Mouse (Mus musculus) adrenal gland, adult (tissue): ENCODE results near the gene Ppard.
A peak's percentile ranks its signal among the peaks of the same experiment; 100 is the strongest.

ENCODE experiments used
- DNase-seq, 2 experiments: peaks; one replicate each; pipeline ENCODE4 v3.0.0; 2022 to 2023; ENCODE audit warnings: low spot score in 1 of 2; ENCODE audit not compliant: inconsistent age in 2 of 2

Gene Ppard

GRCm38 (mm10) chr17:28332113-28332914 lies 99.8 kb downstream of the Ppard start:
- peak in 1 of 2 experiments; percentile 22 for DNase-seq

- DNase-seq, result peak in 1 of 2 experiments; percentile 15
Observed at GRCm38 (mm10) chr17:28332915-28333546, 100.5 kb downstream of the Ppard start.

DNA sequence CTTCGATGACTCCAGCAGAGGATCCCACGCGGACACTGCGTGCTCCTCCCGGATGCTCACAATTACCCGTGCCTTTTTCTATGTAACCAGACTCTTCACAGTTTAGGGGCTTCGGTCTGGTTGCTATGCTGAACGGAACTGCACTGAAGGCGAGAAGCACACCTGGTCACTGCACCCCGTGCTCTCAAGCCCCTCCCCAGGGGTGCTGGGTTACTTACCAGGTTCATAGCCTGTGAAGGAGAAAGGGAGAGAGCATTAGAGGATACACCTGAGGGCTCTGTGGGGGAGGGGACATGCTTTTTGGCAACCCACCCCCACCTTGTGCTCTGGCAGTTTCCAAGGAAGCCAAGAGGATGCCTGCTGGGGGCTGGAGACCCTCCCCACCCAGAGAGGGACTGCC lies 102.8 kb downstream of the Ppard start:
- DNase-seq, result no peak

DNA sequence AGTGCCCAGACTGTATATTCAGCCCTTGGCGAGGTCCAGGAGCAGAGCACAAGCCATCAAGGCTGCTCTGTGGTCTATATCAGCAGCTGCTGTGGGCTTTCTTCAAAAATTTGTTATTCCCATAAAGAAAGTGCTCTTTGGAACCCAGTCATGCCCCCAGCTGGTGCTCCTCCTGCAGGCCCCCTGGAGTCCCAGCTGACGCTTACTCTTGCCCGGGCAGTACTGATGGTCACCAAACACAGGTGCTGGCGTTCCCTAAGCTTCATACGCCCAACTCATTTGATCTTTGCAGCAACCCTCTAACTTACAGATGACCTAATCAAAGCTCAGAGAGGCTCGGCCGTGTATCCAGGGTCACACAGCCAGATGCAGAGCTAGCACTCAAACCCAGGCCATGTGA lies 105.0 kb downstream of the Ppard start:
- no peak for DNase-seq

GRCm38 (mm10) chr17:28340578-28340977 lies 108.1 kb downstream of the Ppard start:
- peak in 1 of 2 experiments; percentile 52 for DNase-seq

DNA sequence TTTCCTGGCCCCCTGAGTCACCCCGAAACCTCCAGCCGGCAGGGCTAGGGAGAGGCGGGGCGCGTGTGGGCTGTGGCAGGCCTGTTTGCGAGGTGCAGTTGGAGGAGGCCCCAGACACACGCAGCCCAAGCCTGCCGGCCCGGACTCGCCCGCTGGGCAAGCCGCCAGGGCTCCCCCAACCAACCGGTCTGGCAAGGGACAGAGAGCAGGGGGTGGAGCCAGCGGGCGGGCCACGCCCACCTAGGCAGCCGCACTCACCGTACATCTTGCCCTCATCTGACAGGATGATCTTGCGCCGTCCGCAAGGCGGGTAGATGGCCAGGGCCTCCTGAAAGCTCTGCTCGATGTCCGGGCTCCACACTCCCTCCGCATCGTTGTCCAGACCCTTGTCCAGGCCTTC lies 108.6 kb downstream of the Ppard start:
- DNase-seq, result peak; percentile 83

DNA sequence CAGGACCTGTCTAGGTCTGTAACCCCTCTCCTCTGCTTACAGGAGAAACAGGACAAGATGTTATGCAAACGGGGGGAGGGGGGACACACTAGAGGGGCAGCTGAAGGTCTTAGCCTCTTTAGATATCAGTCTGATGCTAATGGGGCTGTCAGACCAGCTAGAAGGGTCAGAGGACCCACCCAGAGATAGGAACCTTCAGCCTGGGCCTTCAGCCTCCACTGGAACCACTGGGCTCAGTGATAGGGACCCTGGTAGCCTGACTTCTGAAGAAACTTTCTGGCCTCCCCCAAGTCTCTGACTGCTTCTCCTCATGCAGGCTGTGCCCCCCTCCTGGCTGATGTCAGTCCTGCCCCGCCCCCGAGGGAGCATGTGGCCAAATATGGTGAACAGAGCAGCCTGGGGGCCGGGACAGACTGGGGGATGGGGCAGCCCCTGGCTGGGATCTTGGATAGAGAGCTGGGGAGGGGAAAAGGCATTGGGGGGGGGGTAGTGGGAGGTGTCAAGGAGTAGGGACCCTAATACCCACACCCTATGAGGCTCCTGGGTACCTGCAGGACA lies 111.6 kb downstream of the Ppard start:
- DNase-seq, result no peak

DNA sequence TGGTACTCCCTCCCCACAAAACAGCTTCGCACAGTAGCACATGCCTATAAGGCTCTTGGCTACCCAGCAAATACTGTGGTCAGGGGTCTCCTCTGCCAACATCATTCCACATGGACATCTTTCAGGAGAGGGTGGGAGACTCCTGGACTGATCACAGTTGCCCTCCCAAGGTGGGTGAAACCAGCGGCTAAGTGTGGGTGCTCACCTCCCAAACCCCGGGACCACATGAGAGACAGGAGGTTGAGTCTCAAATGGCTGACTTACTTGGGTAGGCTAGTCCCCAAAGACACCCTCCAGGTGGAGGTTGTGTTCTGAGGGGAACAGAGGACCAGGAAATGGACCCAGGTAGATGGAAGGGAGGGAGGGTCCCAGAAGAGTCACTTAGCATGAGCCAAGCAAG lies 112.2 kb downstream of the Ppard start:
- DNase-seq, result no peak

DNA sequence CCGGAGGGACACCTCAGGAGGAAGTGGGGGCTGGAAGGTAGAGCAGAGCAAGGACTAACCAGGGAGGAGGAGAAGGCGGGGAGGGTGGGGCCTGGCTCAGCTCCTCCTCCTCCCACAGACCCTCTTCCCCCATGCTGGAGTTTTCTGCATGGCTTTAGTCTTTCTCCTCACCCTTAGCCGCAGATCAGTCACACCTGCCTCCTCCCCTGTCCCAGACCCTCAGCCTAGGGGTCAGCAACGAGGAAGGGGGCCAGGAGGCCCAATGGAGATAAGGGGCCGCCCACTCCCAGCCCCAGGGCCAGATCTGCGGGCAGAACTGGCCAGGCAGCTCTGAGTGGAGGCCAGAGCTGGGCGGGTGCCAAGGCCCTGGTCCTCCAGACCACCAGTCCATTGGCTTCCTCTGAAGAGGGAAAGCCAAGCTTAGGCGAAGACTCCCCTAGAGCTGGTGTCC lies 112.8 kb downstream of the Ppard start:
- DNase-seq, result no peak

- no peak for DNase-seq
Observed at GRCm38 (mm10) chr17:28345882-28346281, 113.4 kb downstream of the Ppard start.

DNA sequence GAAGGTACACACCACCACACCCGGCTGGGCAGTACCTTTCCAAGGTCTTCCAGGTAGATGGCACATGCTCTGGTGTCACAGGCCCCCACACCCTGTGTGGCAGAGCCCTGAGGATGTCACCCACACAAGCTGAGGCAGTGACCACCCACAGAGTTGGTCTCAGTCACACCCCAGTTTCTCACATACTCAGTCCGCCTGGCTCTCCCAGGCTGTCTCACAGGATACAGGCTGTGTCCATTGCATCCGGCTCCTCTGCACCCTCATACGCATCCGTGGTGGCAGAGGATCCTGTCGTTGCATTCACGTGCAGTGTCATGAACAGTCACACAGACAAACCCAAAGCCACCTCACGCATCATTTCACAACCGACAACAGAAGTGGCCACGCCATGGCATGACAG lies 114.8 kb downstream of the Ppard start:
- no peak for DNase-seq

GRCm38 (mm10) chr17:28348211-28348610 lies 115.7 kb downstream of the Ppard start:
- no peak for DNase-seq

DNA sequence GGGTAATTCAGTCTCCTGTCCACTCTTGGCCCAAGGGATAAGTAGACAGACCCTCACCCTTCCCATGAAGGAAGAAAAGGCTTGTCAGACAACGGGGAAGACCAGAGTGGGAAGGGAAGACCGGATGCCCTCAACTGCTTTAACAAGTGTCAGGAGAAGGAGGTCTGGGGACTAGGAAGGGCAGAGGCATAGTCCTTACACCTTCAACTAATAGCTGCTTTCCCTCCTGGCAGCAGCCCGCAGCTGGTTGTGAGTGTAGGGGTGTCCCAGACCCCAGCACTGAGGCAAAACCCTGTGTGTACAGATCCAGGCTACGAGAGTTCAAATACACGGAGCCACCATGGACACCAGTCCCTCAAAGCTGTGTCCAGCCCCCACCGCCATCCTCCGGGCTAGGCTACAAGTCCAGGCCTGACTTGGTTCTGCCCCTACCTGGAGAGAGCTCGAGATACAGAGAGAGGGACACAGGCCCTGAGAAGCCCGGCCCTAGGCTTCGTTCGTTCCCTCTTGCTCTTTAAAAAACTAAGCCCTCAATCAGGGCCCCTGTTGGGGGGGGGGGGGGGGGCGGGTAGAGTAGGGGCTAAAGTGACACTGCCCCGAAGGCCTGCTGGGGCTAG lies 116.9 kb downstream of the Ppard start:
- no peak for DNase-seq

GRCm38 (mm10) chr17:28349901-28350465 lies 117.5 kb downstream of the Ppard start:
- DNase-seq, result peak; percentile 70 to 90

DNA sequence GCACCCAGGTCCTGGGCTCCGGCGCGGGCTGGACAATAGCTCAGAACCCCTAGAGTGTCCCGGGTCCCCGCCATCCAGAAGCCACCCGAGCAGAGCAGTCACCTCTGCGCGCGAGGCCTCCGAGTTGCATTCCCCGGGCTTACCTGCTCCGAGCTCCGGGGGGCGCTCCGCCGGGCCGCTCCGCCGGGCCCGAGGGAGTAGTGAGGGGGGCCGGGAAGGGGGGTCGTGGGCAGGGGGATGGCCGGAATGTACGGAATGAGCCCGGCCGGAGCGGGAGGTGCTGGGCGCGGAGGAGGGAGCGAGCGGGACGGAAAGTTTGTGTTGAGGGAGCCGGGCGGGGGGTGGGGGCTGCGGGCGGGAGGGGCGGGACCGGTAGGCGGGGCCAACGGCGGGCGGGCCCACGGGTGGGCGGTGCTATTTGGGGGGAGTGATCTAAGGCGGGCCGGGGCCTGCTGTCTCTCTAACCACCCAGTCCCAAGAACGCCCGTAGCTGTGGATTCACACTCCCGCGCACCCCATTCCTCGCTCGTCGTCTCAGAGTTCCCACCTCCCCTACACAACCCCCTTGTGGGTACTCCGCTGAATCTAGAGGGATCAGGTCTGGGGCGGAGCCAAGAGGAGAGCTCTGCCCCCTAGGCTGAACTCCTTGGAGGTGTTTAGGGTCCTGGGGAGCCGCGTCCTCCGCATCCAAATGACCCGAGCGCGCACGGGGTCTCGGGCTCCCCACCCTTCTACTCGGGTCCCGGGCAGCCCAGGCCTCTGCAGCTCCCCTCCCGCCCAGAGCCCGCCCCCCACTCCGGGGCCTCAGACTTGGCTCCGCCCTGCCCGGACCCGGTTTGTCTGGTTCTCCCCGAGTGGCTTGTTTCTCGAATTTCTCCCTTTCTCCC lies 118.2 kb downstream of the Ppard start, which contains the start of gene Tead3:
Tead3 (minus strand) TSS at position 352 of the 887 bp plus-strand sequence.
- DNase-seq, result peak; percentile 81 to 92
